Mouse (Mus musculus): ENCODE measurements around the gene Timm23.
"Not testable (repeated sequence)": the region's sequence is repeated elsewhere in the genome, so short reads cannot be mapped to it uniquely, and the experiment has no call there.

Gene Timm23

DNA sequence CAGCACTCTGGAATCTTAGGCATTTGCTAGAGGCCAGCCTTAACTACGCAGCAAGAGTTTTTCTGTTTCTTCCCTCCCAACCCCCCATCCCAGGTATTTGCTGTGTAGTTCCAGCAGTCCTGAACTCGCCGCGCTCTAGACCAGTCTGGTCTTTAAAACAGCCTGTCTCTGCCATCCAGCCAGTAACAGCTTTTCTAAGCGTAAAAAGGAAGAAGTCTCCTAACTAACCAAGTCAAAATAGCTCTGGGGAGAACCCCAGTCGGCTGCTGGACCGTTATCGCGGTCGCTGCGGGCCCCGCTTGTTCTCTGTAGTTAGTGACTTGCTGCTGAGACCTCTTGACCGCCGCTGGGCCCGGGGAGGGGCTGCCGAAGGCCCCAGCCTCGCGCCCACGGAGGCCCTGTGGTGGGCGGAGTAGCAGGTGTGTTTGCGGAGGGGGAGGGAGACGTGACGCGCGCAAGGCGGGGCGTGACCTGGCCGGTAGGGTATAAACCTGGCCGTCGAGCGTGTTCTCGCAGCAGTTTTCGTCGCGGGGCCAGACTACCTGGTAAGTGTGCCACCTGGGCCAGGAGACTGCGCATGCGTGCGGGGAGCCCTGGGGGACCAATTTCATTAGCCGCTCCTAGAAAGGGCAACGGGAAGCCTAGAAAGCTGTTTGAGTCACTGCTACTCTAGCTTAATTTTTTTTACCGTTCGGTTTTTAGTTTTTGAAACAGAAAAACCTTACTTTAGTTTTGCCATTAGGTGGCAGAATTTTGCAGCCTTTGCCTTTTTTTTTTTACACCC is 36.2 kb downstream of the Timm23 start:
- DNase-seq (ENCODE audit: low spot score): peak; percentile 60

DNA sequence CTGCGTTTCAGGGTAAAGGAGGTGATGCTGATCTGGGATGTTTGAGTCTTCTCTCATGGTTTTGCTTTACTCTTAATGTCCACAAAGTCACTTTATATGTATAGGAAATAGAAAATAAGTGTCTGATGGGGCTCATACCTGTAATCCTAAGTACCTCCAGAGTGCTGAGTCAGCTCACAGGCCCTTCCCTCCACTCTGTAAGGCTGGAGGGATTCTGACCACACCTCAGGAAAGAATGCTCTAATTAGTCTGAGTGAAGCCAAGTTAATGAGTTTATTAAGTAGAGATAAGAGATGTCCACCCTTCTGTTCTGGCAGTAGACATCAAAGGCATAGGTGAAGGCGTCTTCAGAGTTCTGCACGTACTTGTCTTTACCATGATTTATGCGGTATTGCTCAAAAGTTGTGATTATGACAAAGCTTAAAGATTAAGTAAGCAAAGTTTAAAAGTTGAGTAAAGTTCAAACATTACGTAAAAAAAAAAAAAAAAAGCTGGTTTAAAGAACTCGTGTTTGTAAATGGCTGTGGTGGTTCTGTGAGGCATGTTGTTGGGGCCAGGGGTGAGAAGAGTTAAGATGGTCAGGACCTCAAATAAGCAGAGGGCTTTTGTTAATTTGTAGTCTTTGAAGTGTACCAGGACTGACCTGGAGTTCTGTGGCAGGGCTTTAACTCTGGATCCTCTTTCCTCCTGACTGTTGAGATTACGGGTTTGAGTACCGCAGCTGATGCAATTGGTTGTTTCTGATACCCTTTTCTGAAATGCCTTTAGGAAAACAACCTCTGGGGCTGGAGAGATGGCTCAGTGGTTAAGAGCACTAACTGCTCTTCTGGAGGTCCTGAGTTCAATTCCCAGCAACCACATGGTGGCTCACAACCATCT is 37.3 kb downstream of the Timm23 start:
- no peak for DNase-seq (ENCODE audit: low spot score)

DNA sequence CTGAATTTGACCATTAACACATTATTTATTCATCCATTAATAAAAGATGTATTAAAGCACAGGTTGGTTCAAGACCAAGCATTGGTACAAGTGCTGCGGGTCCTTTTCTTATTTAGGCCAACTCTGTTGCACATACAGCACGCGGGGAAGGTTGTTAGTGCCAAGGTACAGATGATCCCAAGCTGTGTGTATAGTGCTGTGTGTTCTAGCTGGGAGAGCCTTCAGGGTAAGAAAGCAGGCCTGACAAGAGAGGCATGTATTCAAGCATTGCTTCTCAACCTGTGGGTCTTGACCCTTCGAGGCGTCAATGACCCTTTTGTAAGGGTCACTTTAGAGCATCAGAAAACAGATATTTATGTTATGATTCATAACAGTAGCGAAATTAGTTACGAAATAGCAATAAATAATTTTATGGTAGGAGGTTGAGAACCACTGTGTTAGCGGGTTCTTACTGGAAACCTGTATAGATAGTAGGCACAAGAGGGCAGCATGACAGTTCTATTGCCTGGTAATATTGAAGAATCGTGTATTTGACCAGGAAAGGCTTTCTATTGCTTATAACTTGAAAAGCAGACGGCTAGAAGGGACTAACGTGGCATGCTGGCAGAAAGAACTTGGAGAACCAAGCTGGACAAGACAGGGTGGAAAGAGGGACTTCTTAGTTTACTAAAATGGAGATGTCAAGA is 38.4 kb downstream of the Timm23 start:
- no peak for DNase-seq (ENCODE audit: low spot score)

DNA sequence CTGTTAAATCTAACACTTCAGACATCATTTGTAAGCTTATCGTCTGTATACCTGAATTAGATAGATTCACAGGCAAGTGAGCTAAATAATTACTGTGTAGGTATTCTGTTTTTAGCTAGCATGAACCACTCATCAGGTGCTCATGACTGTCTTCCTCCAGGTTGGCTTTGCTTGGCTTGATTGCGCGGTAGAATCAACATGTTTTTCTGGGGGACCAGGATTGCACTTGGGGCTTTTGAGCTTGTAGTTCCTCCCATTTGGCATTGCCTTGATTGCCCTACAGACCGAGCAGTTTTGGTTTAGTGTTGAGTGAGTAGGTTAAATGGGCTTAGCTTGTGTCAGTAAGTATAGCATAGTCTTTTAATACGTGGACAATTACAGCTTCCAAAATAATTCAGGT is 39.5 kb downstream of the Timm23 start:
- no peak for DNase-seq (ENCODE audit: low spot score)

DNA sequence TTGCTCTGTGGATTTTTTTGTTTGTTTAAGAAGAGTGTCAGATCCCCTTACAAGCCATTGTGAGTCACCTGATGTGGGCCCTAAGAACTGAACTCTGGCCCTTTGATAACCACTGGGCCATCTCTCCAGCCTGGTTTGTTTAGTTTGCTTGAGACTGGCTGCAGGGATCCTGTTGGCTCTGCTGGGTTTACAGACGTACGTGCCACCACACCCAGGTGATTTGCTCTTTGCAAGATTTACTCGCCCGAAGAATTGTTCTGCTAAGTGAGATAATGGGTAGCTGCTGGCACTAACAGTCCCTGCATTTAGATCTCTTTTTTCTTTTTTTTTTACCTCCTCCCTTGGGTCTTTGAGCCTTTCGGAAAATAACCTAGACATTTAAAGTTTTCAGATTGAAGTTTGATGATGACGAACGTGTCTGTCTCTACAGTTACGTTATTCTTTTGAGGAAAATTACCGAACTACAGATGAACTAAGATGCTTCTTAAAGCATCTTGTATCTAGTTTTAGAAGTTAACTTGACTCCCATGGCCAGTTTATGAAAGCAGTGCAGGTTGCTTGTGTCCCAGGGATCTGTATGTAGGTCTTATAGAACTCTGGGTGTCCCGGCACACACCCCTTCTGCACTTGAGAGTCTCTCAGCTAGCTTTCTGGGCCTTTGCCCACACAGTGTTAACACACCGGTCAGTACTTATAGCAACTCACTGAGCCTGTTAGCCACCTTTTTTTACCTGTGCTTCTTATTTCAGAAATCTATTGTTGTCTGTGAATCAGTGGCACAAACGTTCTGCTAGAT is 40.4 kb downstream of the Timm23 start:
- DNase-seq (ENCODE audit: low spot score): no peak

DNA sequence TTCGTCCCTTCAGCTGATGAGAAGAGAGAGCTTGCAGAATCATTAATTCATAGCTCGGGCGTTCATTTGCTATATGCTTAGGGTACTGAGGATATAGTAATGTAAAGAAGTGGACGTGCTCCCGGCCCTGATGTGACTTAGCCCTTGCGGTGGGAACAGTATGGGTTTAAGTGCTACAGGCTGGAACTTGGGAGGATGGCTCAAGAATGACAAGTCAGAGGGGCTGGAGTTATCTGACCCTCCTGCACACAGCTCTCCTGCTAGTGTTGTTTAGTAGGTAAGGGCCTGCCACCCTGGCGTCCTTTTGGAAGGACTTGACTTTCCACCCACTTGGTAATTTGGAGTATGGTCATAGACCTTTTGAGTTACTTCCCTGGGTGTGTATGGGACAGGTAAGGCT is 41.1 kb downstream of the Timm23 start:
- DNase-seq (ENCODE audit: low spot score): no peak

DNA sequence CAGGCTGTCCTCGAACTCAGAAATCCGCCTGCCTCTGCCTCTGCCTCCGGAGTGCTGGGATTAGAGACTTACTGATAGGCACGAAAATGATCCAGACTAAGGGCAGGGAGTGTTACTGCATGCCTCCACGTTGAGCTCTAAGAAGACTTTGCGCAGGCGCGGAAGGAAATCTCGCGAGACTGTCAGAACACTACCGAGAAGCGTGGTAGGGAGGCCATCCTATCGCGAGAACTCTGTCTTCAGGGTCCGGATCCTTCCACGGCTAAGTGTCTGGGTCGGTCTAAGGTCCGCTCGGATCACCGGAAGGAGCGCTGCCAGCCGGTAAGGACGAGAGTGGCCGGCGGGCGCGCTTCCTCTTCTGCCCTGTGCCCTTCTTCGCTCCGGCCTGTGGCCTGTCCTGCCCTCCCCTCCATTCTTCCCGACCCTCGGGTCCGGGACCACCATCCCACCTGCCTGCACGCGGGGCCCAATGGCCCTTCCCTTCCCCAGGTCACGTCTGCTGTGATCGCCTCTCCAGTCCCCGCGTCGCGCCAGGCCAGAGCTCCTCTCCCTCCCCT is 41.9 kb downstream of the Timm23 start, which contains the start of gene Ncoa4:
Gene Ncoa4 (plus strand): TSS at position 176 of the 557 bp plus-strand sequence.
- peak; percentile 99 for DNase-seq (ENCODE audit: low spot score)

DNA sequence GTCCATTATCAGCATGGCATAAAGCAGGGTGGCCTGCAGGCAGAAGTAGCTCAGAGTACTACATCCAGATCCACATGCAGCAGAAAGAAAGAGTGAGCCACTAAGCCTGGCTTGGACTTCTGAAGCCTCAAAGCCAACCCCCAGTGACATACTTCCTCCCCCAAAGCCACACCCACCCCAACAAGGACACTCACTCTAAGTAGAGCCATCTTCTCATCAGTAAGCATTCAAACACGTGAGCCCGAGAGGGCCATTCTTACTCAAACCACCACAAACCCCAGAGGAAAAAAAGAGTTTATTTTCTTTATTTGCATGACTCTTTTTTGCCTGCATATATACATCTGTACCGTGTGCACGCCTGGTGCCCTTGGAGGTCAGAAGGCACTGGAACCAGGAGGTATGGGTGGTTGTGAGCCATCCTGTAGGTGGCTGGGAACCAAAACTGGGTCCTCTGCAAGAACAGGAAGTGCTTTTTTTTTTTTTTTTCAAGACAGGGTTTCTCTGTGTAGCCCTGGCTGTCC is 42.5 kb downstream of the Timm23 start:
- no peak for DNase-seq (ENCODE audit: low spot score)

DNA sequence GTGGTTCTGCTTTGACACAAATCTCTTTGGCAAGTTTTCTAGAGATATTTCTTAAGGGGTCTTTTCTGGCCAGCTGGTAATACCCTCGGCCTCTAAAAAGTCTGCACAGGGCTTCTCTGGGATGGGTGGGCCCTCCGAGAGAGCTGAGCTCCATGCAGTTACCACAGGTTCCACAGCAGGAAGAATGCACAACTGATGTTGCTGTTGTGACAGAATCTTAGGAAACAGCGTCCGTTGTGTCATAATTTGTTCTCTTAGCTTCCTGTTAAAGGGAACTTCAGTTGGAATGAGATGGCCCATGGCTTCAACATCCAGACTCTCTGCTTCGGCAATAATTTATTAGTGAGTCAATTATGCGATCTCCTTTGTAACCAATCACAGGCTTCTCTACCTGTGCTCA is 46.9 kb downstream of the Timm23 start:
- DNase-seq (ENCODE audit: low spot score): no peak

DNA sequence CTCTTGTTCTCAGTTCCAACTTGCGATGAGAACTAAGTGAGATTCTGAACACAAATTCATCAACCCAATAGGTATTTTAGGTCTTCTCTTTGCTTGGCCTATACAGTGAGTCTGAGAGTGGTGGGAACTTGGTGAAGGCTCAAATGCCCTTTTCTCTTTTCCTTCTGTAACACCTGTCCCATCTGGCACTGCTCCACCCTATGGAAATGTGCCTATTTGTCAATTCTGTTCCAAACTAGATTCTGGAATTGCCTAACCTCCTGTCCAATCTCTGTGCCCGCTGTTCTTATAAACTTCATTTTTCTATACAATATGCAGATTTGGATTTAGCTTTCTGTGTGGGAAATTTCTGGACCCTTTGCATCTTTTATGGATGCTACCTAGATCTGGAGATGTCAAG is 48.5 kb downstream of the Timm23 start:
- no peak for DNase-seq (ENCODE audit: low spot score)

DNA sequence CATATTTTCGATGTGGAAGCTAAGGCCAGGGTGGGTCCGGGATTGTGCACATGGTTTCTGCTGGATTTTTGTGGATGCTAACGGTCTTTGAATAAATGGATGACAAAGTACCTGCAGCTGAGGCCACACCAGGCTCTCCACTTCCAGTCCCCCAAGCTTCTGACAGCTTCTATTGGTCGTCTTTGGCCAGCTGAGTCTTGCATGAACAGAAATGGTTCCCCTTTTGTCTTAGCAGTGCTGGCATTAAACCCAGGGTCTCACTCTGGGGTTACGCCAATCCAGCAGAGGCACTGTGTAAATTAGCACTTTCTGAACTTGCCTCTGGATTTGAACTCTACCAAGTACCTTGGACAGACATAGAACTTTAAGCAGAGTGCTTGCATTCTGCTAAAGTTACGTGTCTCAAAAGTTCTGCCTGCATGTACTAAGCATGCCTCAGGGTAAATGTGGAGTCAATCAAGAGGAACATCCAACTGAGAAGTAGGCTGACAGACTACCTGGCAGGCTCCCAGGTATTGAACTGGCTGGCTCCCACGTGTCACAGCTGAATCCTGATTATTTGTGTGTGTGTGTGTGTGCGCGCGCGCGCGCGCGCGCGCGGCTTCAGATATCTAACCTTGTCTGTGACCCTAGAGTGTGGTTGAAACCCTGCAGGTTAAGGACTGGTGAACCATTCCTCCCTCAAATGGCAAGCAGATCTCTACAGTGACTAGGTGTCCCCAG is 49.3 kb downstream of the Timm23 start:
- DNase-seq (ENCODE audit: low spot score): no peak

DNA sequence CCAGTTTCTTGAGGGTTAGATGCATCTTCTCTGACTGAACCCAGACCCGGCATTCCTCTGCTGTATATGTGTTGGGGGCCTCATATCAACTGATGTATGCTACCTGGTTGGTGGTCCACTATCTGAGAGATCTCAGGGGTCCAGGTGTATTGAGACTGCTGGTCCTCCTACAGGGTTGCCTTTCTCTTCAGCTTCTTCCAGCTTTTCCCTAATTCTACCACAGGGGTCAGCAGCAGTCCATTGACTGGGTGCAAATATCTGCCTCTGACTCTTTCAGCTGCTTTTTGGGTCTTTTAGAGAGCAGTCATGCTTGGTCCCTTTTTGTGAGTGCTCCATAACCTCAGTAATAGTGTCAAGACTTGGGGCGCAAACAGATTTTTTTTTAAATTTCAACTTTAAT is 50.8 kb downstream of the Timm23 start:
- no peak for DNase-seq (ENCODE audit: low spot score)

DNA sequence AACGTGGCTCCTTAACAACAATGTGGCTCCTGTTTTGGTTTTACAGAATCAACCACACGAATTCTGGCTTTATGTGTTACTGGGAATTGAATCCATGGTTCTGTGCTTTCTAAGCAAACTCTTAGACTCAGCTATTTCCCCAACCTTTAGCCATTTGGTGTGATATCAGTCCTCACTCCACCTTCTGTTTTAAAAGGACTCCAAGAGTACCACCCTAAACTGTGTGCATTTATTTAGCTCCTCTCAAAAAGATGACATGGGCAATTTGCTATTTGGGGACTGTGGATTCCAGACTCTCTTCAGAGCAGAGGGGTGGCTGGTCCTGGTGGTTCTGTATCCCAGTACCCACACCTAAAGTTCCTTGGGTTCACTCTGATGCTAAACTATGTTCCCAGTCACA is 55.1 kb downstream of the Timm23 start:
- no peak for DNase-seq (ENCODE audit: low spot score)

DNA sequence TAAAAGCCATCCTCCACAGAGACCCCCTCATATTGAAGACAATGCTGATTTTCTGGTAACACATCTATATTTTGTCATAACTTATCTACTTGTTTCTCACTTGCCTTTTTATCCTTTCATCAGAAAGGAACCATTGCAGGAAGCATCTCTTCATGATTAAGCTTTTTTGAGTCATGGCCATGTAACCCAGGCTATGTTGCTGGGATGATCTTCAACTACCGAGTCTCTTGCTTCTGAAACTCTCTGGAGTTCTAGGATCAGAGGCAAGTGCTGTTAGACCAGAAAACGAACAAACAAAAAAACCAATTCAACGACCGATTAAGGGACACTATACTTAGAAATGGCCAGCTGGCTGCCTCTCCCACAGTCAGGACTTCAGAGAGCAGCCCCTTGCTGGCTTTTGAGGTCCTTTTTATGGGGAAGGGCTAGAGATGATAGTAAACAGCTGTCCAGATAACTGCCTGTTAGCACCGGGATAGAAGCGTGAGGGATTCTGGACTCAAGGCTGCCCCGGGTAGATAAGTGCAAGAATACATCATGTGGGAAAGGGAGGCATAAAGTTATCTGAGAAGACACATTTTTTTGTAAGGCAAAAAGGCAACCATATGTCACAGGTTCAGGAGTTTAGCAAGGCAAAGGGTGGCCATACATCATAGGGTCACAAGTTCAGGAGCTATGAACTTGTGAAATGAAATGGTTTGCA is 55.7 kb downstream of the Timm23 start:
- DNase-seq (ENCODE audit: low spot score): no peak

DNA sequence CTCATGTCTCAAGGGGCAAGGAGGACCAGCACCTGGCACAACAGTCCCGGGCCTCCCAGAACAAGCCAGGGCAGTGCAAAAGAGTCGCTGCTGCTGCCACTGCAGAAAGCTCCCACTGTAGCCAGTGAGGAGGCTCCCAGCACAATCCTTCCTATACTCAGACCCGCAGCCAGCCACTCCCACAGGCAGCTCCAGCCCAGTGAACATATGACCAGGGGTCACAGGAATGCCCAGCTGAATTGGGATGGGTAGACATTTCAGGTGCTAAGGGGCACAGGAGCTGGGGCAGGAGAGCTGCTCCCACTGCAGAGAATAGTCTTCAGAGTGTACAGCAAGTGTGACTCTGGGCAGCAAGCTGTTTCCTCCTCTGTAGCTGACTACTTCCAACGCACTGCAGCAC is 56.3 kb downstream of the Timm23 start:
- DNase-seq (ENCODE audit: low spot score): no peak

DNA sequence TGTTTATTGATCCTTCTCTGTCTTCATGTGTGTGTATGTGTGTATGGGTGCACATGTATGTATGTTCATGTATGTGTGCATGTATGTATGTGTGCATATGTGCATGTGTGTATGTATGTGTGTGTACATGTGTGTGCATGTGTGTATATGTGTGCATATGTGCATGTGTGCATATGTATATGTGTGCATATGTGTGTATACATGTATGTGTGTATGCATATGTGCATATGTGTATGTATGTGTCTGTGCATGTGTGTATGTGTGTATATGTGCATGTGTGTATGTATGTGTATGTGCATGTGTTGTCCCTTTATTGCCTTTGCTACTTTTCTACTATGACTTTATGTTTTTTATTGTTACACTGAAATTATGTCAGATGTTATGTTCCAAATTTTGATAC is 57.0 kb downstream of the Timm23 start:
- no peak for DNase-seq (ENCODE audit: low spot score)

DNA sequence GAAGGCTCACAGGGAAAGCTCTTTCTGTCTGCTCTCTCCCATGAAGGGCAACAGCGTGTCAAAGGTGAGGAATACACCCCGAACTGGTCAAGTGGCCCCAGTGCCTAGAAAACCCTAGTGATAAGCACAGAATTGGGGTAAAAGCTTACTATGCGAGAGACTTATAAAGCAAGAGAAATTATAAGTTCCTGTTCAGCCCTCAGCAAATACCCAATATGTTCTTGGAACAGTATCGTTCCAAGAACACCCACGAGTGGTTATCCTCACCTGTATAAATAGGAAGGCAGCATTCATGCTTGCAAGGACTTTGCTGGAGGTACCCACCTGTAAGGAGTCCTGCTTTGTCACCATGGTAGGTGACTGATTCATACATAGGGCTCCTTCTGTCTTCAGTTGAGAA is 60.0 kb downstream of the Timm23 start, which contains the start of gene Msmb:
Gene Msmb (plus strand): TSS at position 301 of the 400 bp plus-strand sequence.
- no peak for DNase-seq (ENCODE audit: low spot score)

DNA sequence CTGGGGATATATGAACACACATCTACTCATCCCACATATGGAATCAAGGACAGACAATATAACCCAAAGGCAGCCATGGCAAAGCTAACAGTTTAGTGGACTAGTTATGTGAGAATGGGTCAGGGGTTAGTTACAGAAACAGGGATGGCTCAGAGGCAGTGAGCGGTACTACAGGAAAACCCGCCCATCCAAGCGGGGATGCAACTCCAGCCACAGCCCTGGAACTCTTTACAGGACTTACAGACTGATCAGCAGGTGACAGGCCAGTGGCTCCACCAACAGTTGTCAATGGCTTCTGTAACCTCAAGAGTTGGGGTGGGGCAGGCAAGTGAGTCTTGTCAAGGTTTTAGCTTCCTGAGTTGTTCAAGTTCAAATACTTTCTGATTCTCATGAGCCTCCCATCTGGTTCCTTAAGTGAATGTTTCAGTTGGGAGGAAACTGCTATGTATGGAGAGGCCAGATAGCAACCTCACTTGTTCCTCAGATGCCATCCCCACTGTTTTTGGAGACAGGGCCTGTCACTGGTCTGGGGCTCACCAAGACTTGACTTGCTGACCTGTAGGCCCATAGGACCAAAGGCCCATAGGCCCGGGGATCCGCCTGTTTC is 61.2 kb downstream of the Timm23 start:
- DNase-seq (ENCODE audit: low spot score): no peak

DNA sequence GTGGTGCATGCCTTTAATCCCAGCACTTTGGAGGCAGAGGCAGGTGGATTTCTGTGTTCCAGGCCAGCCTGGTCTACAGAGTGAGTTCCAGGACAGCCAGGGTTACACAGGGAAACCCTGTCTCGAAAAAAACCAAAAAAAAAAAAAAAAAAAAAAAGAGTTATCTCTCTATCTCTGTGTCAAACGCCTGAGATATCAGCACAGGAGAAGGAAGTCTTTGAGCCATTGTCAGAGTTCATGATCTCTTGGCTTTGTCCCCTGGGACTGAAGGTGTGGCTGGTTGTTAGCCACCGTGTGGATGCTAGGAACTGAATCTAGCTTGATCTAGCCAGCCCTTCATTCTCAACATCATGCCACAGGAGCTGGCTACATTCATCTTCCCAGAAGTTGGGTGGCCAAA is 65.2 kb downstream of the Timm23 start:
- DNase-seq (ENCODE audit: low spot score): not testable (repeated sequence)

All from ovary, postnatal 10 days (tissue).